Mouse (Mus musculus) hindbrain, embryonic 16.5 days (tissue): ENCODE data around the gene Enpp6. TPM values are rescaled to one million over a fixed set of nuclear protein-coding genes. Genes with fewer than 3 reads are reported as not detected.
A peak's percentile ranks its signal among the peaks of the same experiment; 100 is the strongest.

Experiments used
- ATAC-seq: fragments of 200-750 bp; cut with Nextera tagmentation; 2 replicates; pipeline ENCODE4 v1.8.0; 2017; ENCODE audit warnings: moderate TSS enrichment, moderate library complexity
- H3K27ac ChIP-seq: fragments of 300-500 bp; sonication (generic); 2 replicates; pipeline ENCODE4 v1.5.1; 2014; ENCODE audit warnings: low read depth, mild to moderate bottlenecking, control low read depth, low read length, moderate library complexity
- H3K27me3 ChIP-seq: fragments of 300-500 bp; sonication (generic); replicated peaks from 2 replicates; pipeline ENCODE4 v1.6.1; 2014; ENCODE audit warnings: low read length; ENCODE audit not compliant: control insufficient read depth, insufficient read depth
- H3K36me3 ChIP-seq: fragments of 300-500 bp; sonication (generic); 2 replicates; pipeline ENCODE4 v1.6.1; 2014; ENCODE audit warnings: mild to moderate bottlenecking, low read length, moderate library complexity, mixed read lengths; ENCODE audit not compliant: control insufficient read depth, insufficient read depth
- H3K4me1 ChIP-seq: fragments of 300-500 bp; sonication (generic); 2 replicates; pipeline ENCODE4 v1.6.1; 2014; ENCODE audit warnings: low read depth, low read length; ENCODE audit not compliant: control insufficient read depth, insufficient read depth
- H3K4me2 ChIP-seq: fragments of 300-500 bp; sonication (generic); 2 replicates; pipeline ENCODE4 v1.6.1; 2014; ENCODE audit warnings: mild to moderate bottlenecking, low read length, control low read depth, moderate library complexity
- H3K4me3 ChIP-seq: fragments of 300-500 bp; sonication (generic); 2 replicates; pipeline ENCODE4 v1.5.1; 2014; ENCODE audit warnings: mild to moderate bottlenecking, low read length, control low read depth, moderate library complexity
- H3K9ac ChIP-seq: fragments of 300-500 bp; sonication (generic); 2 replicates; pipeline ENCODE4 v1.6.1; 2014; ENCODE audit warnings: low read depth, mild to moderate bottlenecking, control low read depth, low read length, moderate library complexity
- H3K9me3 ChIP-seq: fragments of 300-500 bp; sonication (generic); 2 replicates; pipeline ENCODE4 v1.6.1; 2014; ENCODE audit warnings: mild to moderate bottlenecking, low read length, moderate library complexity; ENCODE audit not compliant: control insufficient read depth
- WGBS: fragments of 180-500 bp; shearing (Covaris S2); extraction: QIAGEN DNeasy Blood & Tissue Kit; methylation state at CpG from one replicate; pipeline ENCODE4 v1.1.7; 2014; 5-methylcytosine and 5-hydroxymethylcytosine counted together
- polyA plus RNA-seq: library from polyadenylated mRNA; unstranded; fragments of >200 nt; fragmentation: Nextera tagmentation; extraction: Ambion mirVana; gene quantifications from 2 replicates; pipeline ENCODE4 v1.2.1, GENCODE M21; 2015

Gene Enpp6
- polyA plus RNA-seq, 1 experiment from 2014 or later, result 1.2 TPM

DNA sequence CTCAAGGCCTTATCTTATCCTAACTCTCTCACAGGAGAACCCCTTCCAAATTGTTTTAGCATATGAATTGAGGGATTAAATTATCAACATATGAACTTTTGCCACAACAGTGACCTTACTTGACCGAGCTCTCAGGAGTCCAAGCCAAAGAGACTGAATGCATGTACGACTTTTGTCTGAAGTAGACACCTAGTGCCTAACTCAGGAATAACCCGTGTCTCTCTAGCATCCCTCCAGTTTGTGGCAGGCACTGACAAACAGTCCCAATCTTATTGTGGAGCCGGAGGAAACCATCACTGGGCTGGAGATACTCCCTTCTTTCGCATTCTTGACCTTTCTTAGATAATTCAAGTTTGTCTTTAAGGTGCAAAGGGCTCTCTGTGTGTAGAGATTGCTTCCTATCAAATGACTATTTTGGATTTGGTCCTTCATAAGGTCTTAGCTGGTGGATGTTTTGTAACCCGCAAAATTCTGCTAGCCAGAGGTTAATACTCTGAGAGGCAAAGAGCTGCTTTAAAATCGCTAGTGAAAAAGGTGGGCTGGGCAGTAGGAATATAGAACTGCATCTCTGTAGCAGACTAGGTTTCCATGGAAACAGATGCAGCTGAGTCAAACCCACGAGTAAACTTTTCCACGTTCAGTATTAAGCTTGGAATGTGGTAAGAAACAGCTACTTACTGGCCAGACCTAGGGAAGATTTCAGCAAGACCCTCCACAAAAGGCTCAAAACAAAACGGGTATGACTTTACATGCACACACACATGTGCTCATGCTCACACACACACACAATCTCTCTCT, 23.9 kb upstream of the Enpp6 start:
- peak; percentile 65; the same call in 1 of the 2 replicates for ATAC-seq

GRCm38 (mm10) chr8:46963619-46964145, 23.0 kb upstream of the Enpp6 start:
- Histone ChIP-seq H3K4me2 (no peak overlapping the region), H3K27ac (no peak overlapping the region), H3K4me1 (peaks cover 6% of the 10 kb centered on the region), H3K9ac (no peak overlapping the region), H3K4me3 (no peak overlapping the region), H3K36me3 (no peaks in the 10 kb centered on the region), H3K27me3 (no peaks in the 10 kb centered on the region), H3K9me3 (no peaks in the 10 kb centered on the region)
- 29% methylated on average over 8 of the region's 8 CpGs for WGBS
- ATAC-seq, result no peak

More for the DNA sequence above, 23.9 kb upstream of the Enpp6 start:
- no peaks in the 10 kb centered on the region for H3K9me3 ChIP-seq
- no peak overlapping the region for H3K4me2 ChIP-seq
- H3K27ac ChIP-seq, result no peak overlapping the region
- H3K4me1 ChIP-seq, result peaks cover 6% of the 10 kb centered on the region
- H3K4me3 ChIP-seq, result no peak overlapping the region
- H3K27me3 ChIP-seq, result no peaks in the 10 kb centered on the region
- 51% methylated on average over 10 of the region's 10 CpGs for WGBS
- H3K9ac ChIP-seq, result peak overlapping the region; percentile 6; the same call in 1 of the 2 replicates
- no peaks in the 10 kb centered on the region for H3K36me3 ChIP-seq

DNA sequence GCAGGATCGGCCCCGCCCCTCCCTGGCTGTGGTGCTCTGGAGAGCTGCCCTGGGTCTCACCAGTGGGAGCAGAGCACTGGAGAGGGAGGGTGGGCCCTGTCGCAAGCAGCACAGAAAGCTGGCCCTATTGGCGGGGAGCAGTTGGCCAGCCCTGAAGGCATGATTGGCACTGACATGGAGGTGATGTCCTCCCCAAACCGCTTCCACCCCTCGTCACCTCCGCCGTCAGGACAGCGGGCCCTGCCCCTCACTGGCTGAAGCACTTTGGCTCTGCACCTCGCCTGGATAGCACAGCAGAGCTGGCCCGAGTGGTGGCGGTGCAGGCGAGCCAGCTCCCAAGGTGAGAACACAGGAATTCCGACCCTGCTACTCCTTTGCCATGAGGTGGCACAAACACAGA, 20.9 kb upstream of the Enpp6 start:
- no peaks in the 10 kb centered on the region for H3K36me3 ChIP-seq
- H3K9me3 ChIP-seq, result no peaks in the 10 kb centered on the region
- H3K27me3 ChIP-seq, result no peaks in the 10 kb centered on the region
- peaks cover 6% of the 10 kb centered on the region for H3K4me1 ChIP-seq
- ATAC-seq, result no peak
- no peak overlapping the region for H3K27ac ChIP-seq
- no peak overlapping the region for H3K4me2 ChIP-seq
- no peak overlapping the region for H3K9ac ChIP-seq
- H3K4me3 ChIP-seq, result no peak overlapping the region
- 74% methylated on average over 14 of the region's 14 CpGs for whole genome bisulfite sequencing

- no peak for ATAC-seq
- Histone ChIP-seq H3K4me3 (no peak overlapping the region), H3K27me3 (no peaks in the 10 kb centered on the region), H3K27ac (no peak overlapping the region), H3K4me2 (no peak overlapping the region), H3K36me3 (no peaks in the 10 kb centered on the region), H3K9ac (no peak overlapping the region), H3K4me1 (peaks cover 1% of the 10 kb centered on the region), H3K9me3 (peaks cover 2% of the 10 kb centered on the region; the same call in 1 of the 2 replicates)
- WGBS, result 98% methylated on average over 3 of the region's 3 CpGs
Measured at GRCm38 (mm10) chr8:46968721-46969120, 18.0 kb upstream of the Enpp6 start.

- WGBS, result 63% methylated on average over 2 of the region's 2 CpGs
- Histone ChIP-seq H3K4me1 (no peaks in the 10 kb centered on the region), H3K4me2 (no peak overlapping the region), H3K4me3 (no peak overlapping the region), H3K27me3 (no peaks in the 10 kb centered on the region), H3K27ac (no peak overlapping the region), H3K9me3 (peaks cover 5% of the 10 kb centered on the region), H3K36me3 (no peaks in the 10 kb centered on the region), H3K9ac (no peak overlapping the region)
- ATAC-seq, result no peak
Measured at GRCm38 (mm10) chr8:46969386-46969785, 17.3 kb upstream of the Enpp6 start.

GRCm38 (mm10) chr8:46977376-46977775, 9.3 kb upstream of the Enpp6 start:
- Histone ChIP-seq H3K4me3 (no peak overlapping the region), H3K27me3 (no peaks in the 10 kb centered on the region), H3K9ac (no peak overlapping the region), H3K9me3 (peaks cover 6% of the 10 kb centered on the region), H3K4me1 (no peaks in the 10 kb centered on the region), H3K27ac (no peak overlapping the region), H3K4me2 (no peak overlapping the region), H3K36me3 (no peaks in the 10 kb centered on the region)
- WGBS, result 90% methylated on average over 4 of the region's 4 CpGs
- no peak for ATAC-seq

DNA sequence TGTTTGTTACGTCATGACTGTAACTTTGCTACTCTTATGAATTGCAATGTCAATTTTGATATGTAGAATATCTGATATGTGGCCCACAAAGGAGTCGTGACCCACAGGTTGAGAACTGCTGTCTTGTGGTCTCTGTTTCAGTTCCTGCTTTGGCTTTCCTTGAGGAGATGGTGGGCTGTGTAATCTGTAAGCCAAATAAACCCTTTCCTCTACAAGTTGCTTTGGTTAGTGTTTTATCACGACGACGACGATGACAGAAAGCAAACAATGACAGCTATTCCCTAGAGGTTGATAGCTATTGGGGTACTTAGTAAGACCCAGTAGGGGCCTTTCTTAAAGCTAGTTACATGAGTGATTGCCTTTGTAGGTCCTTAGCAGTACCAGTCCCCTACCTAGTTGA, 4.5 kb upstream of the Enpp6 start:
- H3K4me1 ChIP-seq, result no peaks in the 10 kb centered on the region
- no peak for ATAC-seq
- no peak overlapping the region for H3K9ac ChIP-seq
- H3K27ac ChIP-seq, result no peak overlapping the region
- H3K9me3 ChIP-seq, result no peaks in the 10 kb centered on the region
- H3K27me3 ChIP-seq, result no peaks in the 10 kb centered on the region
- no peaks in the 10 kb centered on the region for H3K36me3 ChIP-seq
- no peak overlapping the region for H3K4me2 ChIP-seq
- H3K4me3 ChIP-seq, result no peak overlapping the region
- 90% methylated on average over 6 of the region's 6 CpGs for WGBS

- no peak for ATAC-seq
- Histone ChIP-seq H3K4me2 (no peak overlapping the region), H3K27ac (no peak overlapping the region), H3K36me3 (no peaks in the 10 kb centered on the region), H3K9ac (no peak overlapping the region), H3K27me3 (no peaks in the 10 kb centered on the region), H3K9me3 (no peaks in the 10 kb centered on the region), H3K4me1 (no peaks in the 10 kb centered on the region), H3K4me3 (no peak overlapping the region)
- 87% methylated on average over 4 of the region's 4 CpGs for WGBS
Measured at GRCm38 (mm10) chr8:46982770-46983169, 3.9 kb upstream of the Enpp6 start.

GRCm38 (mm10) chr8:46984647-46985046, 2.0 kb upstream of the Enpp6 start:
- no peaks in the 10 kb centered on the region for H3K36me3 ChIP-seq

More at GRCm38 (mm10) chr8:46984647-46985046, 2.0 kb upstream of the Enpp6 start:
- no peaks in the 10 kb centered on the region for H3K27me3 ChIP-seq
- no peak overlapping the region for H3K27ac ChIP-seq
- WGBS, result 75% methylated on average over 11 of the region's 11 CpGs
- no peak overlapping the region for H3K4me3 ChIP-seq
- H3K4me2 ChIP-seq, result no peak overlapping the region
- no peaks in the 10 kb centered on the region for H3K4me1 ChIP-seq
- no peak for ATAC-seq
- no peak overlapping the region for H3K9ac ChIP-seq
- H3K9me3 ChIP-seq, result no peaks in the 10 kb centered on the region
